Mouse (Mus musculus) megakaryocyte-erythroid progenitor cell, adult 5 weeks (primary cell): Measurements from ENCODE around the gene Ugt2a2. TPM values are rescaled to one million over a fixed set of nuclear protein-coding genes. Genes with fewer than 3 reads are reported as not detected.

Experiments
- polyA plus RNA-seq: library from polyadenylated mRNA; stranded (reverse); fragments of >175 nt; gene quantifications from 2 replicates; pipeline ENCODE4 v1.2.3, GENCODE M21; 2012

Ugt2a2 gene
- not detected in 2 replicates for polyA plus RNA-seq

GRCm38 (mm10) chr5:87482160-87482559, at the start of gene Ugt2a2:
Ugt2a2 (minus strand) TSS chr5:87482260.

GRCm38 (mm10) chr5:87490771-87491170, 8.7 kb upstream of the Ugt2a2 start, which contains the start of gene Ugt2a1:
Ugt2a1 (minus strand) TSS chr5:87490871.

GRCm38 (mm10) chr5:87486706-87487105, 4.6 kb upstream of the Ugt2a2 start, which contains the start of gene Gm43638:
Gm43638 (minus strand) TSS chr5:87486806.

GRCm38 (mm10) chr5:87424041-87424440, 58.0 kb downstream of the Ugt2a2 start, which contains the start of gene Ugt2b38:
Ugt2b38 (minus strand) TSS chr5:87424203.

Other genes starting within 250 kb of the Ugt2a2 start
- not detected in 2 replicates for gene Ugt2b37, start 227.5 kb downstream of the Ugt2a2 start, polyA plus RNA-seq
- not detected in 2 replicates for gene Ugt2a3, start 145.1 kb downstream of the Ugt2a2 start, polyA plus RNA-seq
- not detected in 2 replicates for gene Ugt2b38, start 58.1 kb downstream of the Ugt2a2 start, polyA plus RNA-seq
- gene Gm43638, start 4.5 kb upstream of the Ugt2a2 start, polyA plus RNA-seq, result not detected in 2 replicates
- gene Ugt2a1, start 8.6 kb upstream of the Ugt2a2 start, polyA plus RNA-seq, result not detected in 2 replicates
- gene Sult1b1, start 55.9 kb upstream of the Ugt2a2 start, polyA plus RNA-seq, result not detected in 2 replicates
- gene Sult1d1, start 86.8 kb upstream of the Ugt2a2 start, polyA plus RNA-seq, result not detected in 2 replicates
- not detected in 2 replicates for gene Sult1e1, start 109.3 kb upstream of the Ugt2a2 start, polyA plus RNA-seq
- gene Csn1s1, start 183.9 kb upstream of the Ugt2a2 start, polyA plus RNA-seq, result not detected in 2 replicates
- gene Csn2, start 217.4 kb upstream of the Ugt2a2 start, polyA plus RNA-seq, result not detected in 2 replicates